Mouse (Mus musculus) neural tube, embryonic 13.5 days (tissue): Measurements from ENCODE around the gene Zic2. TPM values are rescaled to one million over a fixed set of nuclear protein-coding genes. Genes with fewer than 3 reads are reported as not detected.
A peak's percentile ranks its signal among the peaks of the same experiment; 100 is the strongest.

Experiments used
- ATAC-seq: fragments of 200-750 bp; cut with Nextera tagmentation; 2 replicates; pipeline ENCODE4 v1.8.0; 2017; ENCODE audit warnings: low read depth, mild to moderate bottlenecking, moderate TSS enrichment, moderate library complexity
- H3K27ac ChIP-seq: fragments of 300-500 bp; sonication (generic); replicated peaks from 2 replicates; pipeline ENCODE4 v1.5.1; 2015; ENCODE audit warnings: moderate library complexity, mild to moderate bottlenecking, inconsistent platforms
- H3K27me3 ChIP-seq: fragments of 300-500 bp; sonication (generic); 2 replicates; pipeline ENCODE4 v1.6.1; 2015; ENCODE audit warnings: mild to moderate bottlenecking, inconsistent platforms
- H3K36me3 ChIP-seq: fragments of 300-500 bp; sonication (generic); 2 replicates; pipeline ENCODE4 v1.6.1; 2015; ENCODE audit warnings: mild to moderate bottlenecking, inconsistent platforms
- H3K4me1 ChIP-seq: fragments of 300-500 bp; sonication (generic); replicated peaks from 2 replicates; pipeline ENCODE4 v1.6.1; 2015; ENCODE audit warnings: inconsistent platforms
- H3K4me2 ChIP-seq: fragments of 300-500 bp; sonication (generic); 2 replicates; pipeline ENCODE4 v1.6.1; 2015; ENCODE audit warnings: inconsistent platforms, mild to moderate bottlenecking, moderate library complexity
- H3K4me3 ChIP-seq: fragments of 300-500 bp; sonication (generic); 2 replicates; pipeline ENCODE4 v1.5.1; 2015; ENCODE audit warnings: mild to moderate bottlenecking, inconsistent platforms
- H3K9ac ChIP-seq: fragments of 300-500 bp; sonication (generic); 2 replicates; pipeline ENCODE4 v1.6.1; 2015; ENCODE audit warnings: moderate library complexity, mild to moderate bottlenecking, inconsistent platforms
- H3K9me3 ChIP-seq: fragments of 300-500 bp; sonication (generic); 2 replicates; pipeline ENCODE4 v1.6.1; 2016; ENCODE audit warnings: inconsistent platforms
- WGBS: fragments of 180-500 bp; shearing (Covaris S2); methylation state at CpG from one replicate; pipeline ENCODE4 v1.1.7; 2015; 5-methylcytosine and 5-hydroxymethylcytosine counted together
- polyA plus RNA-seq: library from polyadenylated mRNA; unstranded; fragments of >200 nt; fragmentation: Nextera tagmentation; extraction: Ambion mirVana; gene quantifications from 2 replicates; pipeline ENCODE4 v1.2.1, GENCODE M21; 2015

Gene Zic2
- polyA plus RNA-seq, 1 experiment from 2014 or later, result 8.2 TPM

DNA sequence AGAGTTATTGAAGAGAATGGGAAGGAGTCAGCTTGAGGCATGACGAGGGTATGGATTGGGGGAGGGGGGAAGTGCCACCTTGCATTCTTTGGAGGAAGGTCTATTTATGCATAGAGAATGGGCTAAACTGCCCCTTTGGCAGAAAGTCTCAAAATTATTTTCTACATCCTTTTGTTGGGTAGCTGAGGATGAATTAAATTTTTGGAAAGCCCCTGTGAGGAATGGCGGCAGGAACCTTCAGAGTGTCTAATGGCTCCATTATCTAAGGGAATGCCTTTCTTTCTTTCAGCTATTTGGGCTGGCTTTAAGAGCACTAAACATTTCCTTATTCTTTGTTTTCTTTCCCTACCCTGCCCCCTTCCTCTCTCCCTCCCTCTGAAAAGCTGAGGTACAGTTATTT is 5.1 kb downstream of the Zic2 start:
- peak overlapping the region; percentile 77 for H3K27ac ChIP-seq
- H3K9ac ChIP-seq, result peak overlapping the region; percentile 64
- peak overlapping the region; percentile 58 for H3K4me3 ChIP-seq

DNA sequence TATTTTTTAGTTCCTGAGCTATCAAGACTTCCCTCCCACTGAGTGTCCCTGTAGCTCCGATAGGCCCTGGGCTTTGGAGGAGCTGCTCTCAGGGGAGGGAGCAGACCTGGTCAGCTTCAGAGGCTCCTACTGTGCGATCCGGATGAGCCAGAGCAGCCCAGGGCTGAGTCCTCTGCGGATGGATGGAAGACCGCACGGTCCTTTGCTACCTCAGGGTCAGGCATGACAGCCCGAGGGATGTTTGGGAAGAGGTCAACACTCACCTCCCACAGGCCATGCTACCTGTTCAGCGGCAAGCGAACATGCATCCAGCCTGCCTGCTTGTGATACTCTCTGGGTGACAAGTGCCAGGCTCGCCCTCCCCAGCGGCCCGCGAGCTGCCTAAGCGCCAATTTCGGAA is 5.9 kb downstream of the Zic2 start:
- 9% methylated on average over 15 of the region's 15 CpGs for WGBS
- Histone ChIP-seq H3K4me2 (peak overlapping the region; percentile 62), H3K4me3 (peak overlapping the region; percentile 58), H3K9ac (peak overlapping the region; percentile 64), H3K9me3 (no peaks in the 10 kb centered on the region), H3K27me3 (peaks cover 84% of the 10 kb centered on the region), H3K4me1 (peaks cover 25% of the 10 kb centered on the region), H3K36me3 (no peaks in the 10 kb centered on the region), H3K27ac (peak overlapping the region; percentile 77)
- peak; percentile 51; the same call in 1 of the 2 replicates for ATAC-seq

More for the DNA sequence above, 5.1 kb downstream of the Zic2 start:
- Histone ChIP-seq H3K4me2 (peak overlapping the region; percentile 62), H3K9me3 (no peaks in the 10 kb centered on the region), H3K36me3 (no peaks in the 10 kb centered on the region), H3K27me3 (peaks cover 80% of the 10 kb centered on the region), H3K4me1 (peaks cover 33% of the 10 kb centered on the region)
- WGBS, result 11% methylated on average over 2 of the region's 2 CpGs
- no peak for ATAC-seq

DNA sequence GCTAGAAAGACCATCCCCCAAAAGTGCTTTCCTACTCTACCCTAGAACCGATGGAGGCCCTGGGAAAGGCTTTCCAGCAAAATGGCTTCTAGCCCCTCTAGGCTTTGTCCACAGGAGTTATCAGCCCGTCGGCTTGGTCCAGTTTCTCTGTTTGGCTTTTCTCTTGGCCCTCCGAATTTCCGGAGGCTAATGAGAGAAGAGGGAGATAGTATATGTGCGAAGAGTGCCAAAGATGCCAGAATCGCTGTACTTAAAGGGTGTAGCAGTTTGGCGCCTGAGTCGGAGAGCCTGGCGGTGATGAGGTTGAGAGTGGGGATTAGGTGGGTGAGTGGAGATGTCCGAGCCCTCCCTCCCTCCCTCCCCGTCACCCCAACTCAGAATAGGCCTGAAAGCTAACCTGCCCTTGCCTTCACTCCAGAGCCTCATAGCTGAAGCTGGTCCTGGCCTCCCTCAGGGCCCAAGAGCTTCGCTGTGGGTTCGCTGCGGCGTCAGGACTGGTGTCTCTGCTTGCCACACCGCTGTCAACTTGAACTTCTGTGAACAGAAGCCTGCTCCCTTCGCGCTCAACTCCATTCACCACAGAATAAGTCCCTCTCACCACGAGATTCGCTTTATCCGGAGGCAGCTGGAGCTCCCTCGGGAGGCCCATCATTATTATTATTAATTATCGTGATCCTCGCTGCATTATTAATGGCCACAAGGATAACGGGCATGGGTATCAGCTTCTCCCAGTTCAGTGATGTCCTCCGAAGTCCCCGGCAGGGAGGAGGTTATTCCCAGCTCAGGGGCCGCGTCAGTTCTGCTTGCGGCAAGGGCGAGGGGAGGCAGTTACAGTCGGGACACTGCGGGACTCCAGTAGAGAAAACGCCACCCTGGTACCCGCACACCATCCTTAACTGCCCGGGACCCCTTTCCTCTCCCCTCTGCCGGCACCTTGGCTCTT is 7.1 kb downstream of the Zic2 start:
- Histone ChIP-seq H3K27ac (peak overlapping the region; percentile 77), H3K4me1 (peaks cover 20% of the 10 kb centered on the region), H3K9me3 (no peaks in the 10 kb centered on the region), H3K9ac (peak overlapping the region; percentile 64), H3K27me3 (peaks cover 87% of the 10 kb centered on the region), H3K4me3 (peak overlapping the region; percentile 58), H3K4me2 (peak overlapping the region; percentile 62), H3K36me3 (no peaks in the 10 kb centered on the region)
- no peak for ATAC-seq
- WGBS, result 3% methylated on average over 38 of the region's 38 CpGs

DNA sequence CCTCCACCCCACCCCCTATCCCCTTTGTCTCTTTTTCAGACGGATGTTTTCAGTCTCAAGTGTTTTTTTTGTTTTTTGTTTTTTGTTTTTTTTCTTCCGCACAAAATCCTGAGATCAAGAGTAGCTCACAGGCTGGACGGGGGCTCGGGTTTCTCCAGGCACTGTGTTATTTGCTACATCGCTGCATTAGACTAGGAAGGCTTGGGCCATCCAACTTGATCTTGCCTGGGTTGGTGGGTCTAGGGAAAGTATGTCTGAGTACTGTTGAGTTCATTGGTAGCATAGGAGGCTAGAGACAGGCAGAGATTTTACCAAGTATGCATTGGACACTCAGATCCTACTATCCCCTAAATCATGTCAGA is 7.8 kb downstream of the Zic2 start:
- no peaks in the 10 kb centered on the region for H3K9me3 ChIP-seq
- peak overlapping the region; percentile 77 for H3K27ac ChIP-seq
- peaks cover 20% of the 10 kb centered on the region for H3K4me1 ChIP-seq
- no peak for ATAC-seq
- no peaks in the 10 kb centered on the region for H3K36me3 ChIP-seq
- peak overlapping the region; percentile 64 for H3K9ac ChIP-seq
- 3% methylated on average over 5 of the region's 5 CpGs for WGBS
- H3K4me2 ChIP-seq, result peak overlapping the region; percentile 62
- peaks cover 86% of the 10 kb centered on the region for H3K27me3 ChIP-seq
- H3K4me3 ChIP-seq, result peak overlapping the region; percentile 58

DNA sequence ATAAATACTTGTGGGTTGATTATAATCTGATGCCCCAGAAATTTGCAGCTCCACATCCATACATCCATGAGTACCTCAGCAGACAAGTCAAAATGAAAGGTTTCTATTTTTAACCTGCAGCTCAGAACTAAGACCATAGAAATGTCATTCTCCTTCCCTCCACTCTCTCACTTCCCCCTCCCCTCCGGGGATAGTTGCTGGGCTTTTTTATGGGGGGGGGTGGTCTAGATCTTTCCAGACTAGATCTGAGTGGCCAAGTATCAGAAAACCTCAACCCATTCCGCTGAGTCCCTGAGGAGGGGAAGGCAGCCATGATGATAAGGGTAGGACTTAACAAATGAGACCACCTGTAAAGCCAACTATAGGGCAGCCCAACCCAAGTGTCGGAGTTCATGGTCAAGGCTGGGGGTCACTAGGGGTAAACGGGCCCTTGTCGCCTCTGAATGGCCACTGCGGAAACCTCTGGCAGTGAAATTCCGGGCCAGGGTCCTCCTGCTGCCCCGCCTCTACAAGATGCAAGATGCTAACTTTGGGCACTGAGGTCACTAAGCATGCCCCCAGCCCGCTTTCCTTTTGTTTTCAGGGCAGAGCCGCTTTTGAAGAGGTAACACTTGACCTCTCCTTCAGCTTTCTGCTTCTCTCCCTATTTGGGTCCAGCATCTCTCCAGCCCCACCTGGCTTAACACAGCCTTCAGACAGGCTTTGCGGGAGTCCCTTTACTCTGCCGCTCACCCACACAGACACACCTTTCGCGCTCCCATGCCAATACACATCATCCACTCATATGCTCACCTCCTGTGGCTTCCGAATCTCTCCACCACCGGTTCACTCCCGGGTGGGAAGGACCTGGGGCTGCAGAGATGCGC is 8.6 kb downstream of the Zic2 start:
- Histone ChIP-seq H3K4me3 (peak overlapping the region; percentile 12; the same call in 1 of the 2 replicates), H3K27ac (peak overlapping the region; percentile 23; the same call in 1 of the 2 replicates), H3K4me2 (peak overlapping the region; percentile 62), H3K4me1 (peaks cover 20% of the 10 kb centered on the region), H3K9me3 (no peaks in the 10 kb centered on the region), H3K36me3 (no peaks in the 10 kb centered on the region), H3K9ac (peak overlapping the region; percentile 31), H3K27me3 (peaks cover 81% of the 10 kb centered on the region)
- WGBS, result 10% methylated on average over 18 of the region's 18 CpGs
- no peak; the same call in 1 of the 2 replicates for ATAC-seq

DNA sequence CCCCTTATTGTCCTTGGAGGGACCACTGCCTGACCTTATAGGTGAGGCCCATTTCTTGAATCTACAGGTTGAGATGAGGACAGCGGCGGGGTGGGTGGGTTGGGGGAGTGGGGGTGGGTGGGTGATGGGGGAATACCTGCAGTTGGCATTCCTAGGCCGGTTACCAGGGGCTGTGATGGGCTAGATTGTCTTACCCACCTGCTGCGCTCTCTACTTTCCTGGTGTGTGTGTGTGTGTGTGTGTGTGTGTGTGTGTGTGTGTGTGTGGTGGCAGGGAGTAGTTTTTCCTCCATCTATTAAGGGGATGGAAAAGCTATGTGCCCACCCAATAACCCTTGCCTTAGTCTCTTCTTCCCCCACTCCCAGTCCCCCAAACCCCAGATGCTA is 9.2 kb downstream of the Zic2 start:
- H3K4me2 ChIP-seq, result peak overlapping the region; percentile 62
- H3K9me3 ChIP-seq, result no peaks in the 10 kb centered on the region
- peaks cover 84% of the 10 kb centered on the region for H3K27me3 ChIP-seq
- H3K4me1 ChIP-seq, result peaks cover 20% of the 10 kb centered on the region
- H3K36me3 ChIP-seq, result no peaks in the 10 kb centered on the region
- H3K4me3 ChIP-seq, result peak overlapping the region; percentile 12; the same call in 1 of the 2 replicates
- peak overlapping the region; percentile 31; the same call in 1 of the 2 replicates for H3K9ac ChIP-seq
- peak overlapping the region; percentile 67 for H3K27ac ChIP-seq
- WGBS, result 14% methylated on average over 4 of the region's 4 CpGs
- ATAC-seq, result no peak

DNA sequence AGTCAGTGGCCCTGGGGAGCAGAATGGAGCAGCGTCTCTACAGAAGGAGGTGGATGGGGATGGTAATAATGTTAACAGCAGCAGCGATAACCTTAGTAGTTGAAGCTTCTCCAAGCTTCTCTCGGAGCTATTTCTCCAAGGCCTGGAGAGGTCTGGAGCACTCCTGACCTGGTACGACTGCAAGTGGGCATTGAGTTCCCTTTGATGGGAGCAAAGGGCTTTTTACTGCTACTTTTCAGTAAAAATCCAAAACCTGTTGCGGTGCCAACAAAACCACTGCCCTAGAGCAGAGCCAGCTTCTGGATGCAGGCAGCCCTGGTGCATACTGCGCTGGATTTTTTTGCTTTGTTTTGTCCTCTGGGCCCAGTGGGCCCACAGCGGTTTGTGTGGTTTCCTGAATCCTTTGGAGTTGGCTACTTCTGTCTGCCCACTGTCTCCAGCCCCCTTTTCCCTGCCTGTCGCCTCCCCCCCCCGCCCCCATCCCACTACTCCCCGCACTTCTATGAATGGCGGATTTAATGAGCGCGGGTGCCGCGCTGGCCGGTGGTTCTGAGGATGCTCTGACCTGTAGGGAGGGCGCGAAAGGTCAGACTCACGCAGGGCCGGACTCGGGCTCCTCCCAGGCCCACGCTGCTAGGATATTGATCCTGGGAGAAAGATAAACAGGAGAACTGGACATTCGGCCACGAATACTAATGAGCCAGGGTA is 9.8 kb downstream of the Zic2 start:
- Histone ChIP-seq H3K27ac (peak overlapping the region; percentile 67), H3K9me3 (no peaks in the 10 kb centered on the region), H3K9ac (peak overlapping the region; percentile 34), H3K4me3 (no peak overlapping the region), H3K36me3 (no peaks in the 10 kb centered on the region), H3K27me3 (peaks cover 89% of the 10 kb centered on the region), H3K4me1 (peaks cover 20% of the 10 kb centered on the region), H3K4me2 (peak overlapping the region; percentile 62)
- WGBS, result 3% methylated on average over 24 of the region's 24 CpGs
- ATAC-seq, result no peak

DNA sequence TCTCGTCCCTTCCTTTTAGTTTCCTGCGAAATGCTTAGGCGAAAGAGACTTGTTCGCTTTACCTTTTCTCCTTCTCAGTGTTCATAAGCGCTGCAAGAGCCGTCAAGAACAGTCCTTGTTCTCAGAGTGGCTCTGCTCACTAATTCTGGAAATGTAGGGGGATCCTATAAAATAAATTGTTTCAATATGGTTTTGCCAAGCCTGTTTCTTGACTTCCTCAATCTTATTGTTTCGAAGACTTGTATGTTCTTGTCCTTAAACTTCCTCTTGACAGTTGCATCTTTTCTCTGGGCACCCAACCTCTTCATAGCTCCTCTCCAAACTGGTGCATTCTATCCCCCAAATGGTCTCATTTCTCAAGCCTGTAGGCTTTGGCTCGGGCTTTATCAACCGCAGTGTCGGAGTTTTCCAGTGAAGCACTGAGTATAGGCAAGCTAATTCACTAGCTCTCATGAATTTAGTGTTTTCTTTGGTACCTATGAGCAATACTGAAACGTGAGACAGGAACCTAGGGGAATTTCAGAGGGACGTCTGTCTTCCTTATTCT is 10.5 kb downstream of the Zic2 start:
- peaks cover 89% of the 10 kb centered on the region for H3K27me3 ChIP-seq

DNA sequence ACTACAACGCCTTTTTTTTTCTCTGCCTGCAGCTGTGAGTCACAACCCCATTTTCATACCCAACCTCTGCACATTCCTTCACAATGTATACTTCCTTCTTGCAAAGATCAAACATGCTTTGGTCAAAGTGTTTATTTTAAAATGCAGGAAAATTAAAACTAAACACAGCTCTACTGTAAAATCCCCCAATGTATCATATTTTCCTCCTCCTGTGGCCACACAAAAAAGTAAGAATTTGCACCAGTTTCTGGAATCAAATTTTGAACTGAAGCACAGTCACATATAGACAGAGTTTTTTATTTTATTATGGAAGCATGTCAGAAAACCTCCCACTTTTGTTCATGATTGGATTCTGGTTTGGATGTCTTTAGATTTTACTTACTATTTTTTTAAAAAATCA is 11.4 kb downstream of the Zic2 start:
- no peak for ATAC-seq
- peaks cover 89% of the 10 kb centered on the region for H3K27me3 ChIP-seq
- H3K4me1 ChIP-seq, result peaks cover 27% of the 10 kb centered on the region
- H3K9ac ChIP-seq, result no peak overlapping the region
- H3K4me3 ChIP-seq, result no peak overlapping the region
- H3K4me2 ChIP-seq, result no peak overlapping the region
- no peak overlapping the region for H3K27ac ChIP-seq
- H3K9me3 ChIP-seq, result no peaks in the 10 kb centered on the region
- H3K36me3 ChIP-seq, result no peaks in the 10 kb centered on the region
- WGBS, result 8% methylated on average over 1 of the region's 1 CpGs

More for the DNA sequence above, 10.5 kb downstream of the Zic2 start:
- H3K9me3 ChIP-seq, result no peaks in the 10 kb centered on the region
- H3K4me3 ChIP-seq, result no peak overlapping the region; the same call in 1 of the 2 replicates
- peak overlapping the region; percentile 67 for H3K27ac ChIP-seq
- peaks cover 24% of the 10 kb centered on the region for H3K4me1 ChIP-seq
- no peaks in the 10 kb centered on the region for H3K36me3 ChIP-seq
- peak overlapping the region; percentile 34 for H3K9ac ChIP-seq
- H3K4me2 ChIP-seq, result peak overlapping the region; percentile 62
- WGBS, result 5% methylated on average over 12 of the region's 12 CpGs
- no peak for ATAC-seq

DNA sequence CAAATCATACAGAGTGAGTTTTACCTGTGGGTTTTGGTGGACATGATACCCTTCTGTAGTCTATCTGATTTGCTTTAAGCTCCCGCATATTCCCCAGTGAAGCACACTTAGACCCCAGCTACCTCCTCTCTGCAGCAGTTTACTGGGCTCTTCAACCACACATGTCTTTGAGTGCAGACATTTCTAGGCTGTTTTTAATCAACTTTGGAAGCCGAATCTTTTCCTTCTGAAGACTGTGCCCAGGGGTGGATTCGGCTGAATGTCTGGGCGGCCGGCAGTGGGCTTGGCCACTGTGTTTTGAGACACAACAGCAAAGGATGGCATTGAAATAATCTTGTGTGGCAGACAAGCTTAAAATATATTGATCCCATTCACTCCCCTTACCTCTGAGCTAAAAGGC is 12.1 kb downstream of the Zic2 start:
- ATAC-seq, result no peak
- Histone ChIP-seq H3K4me1 (peaks cover 23% of the 10 kb centered on the region), H3K9ac (no peak overlapping the region), H3K4me2 (peak overlapping the region; percentile 14; the same call in 1 of the 2 replicates), H3K36me3 (no peaks in the 10 kb centered on the region), H3K9me3 (no peaks in the 10 kb centered on the region), H3K27ac (0 out of 2 replicates have a peak overlapping the region, but pooled peaks have one; percentile 38), H3K27me3 (peaks cover 84% of the 10 kb centered on the region), H3K4me3 (no peak overlapping the region)
- 5% methylated on average over 5 of the region's 5 CpGs for WGBS

DNA sequence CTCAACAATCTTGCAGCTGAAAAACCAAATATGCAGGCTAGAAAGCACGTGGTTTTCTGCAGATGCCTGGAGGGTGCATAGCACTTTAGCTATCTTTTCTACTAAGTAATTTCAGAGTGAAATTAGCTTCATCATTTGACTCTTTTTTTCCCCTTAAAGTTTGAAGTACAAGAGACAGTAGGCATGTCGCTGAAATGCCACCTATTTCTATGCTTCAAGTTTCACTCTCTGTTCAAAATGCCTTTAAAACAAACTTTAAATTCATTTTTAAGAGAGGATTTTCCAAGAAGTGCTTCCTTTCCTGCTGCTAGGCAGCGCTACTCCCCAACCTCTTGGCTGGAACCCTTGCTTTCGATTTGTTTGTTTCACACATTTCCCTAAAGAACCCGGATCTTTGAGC is 13.8 kb downstream of the Zic2 start:
- H3K27ac ChIP-seq, result 0 out of 2 replicates have a peak overlapping the region, but pooled peaks have one; percentile 6
- H3K9me3 ChIP-seq, result peaks cover 4% of the 10 kb centered on the region; the same call in 1 of the 2 replicates
- H3K4me2 ChIP-seq, result peak overlapping the region; percentile 51
- no peak overlapping the region for H3K4me3 ChIP-seq
- no peak for ATAC-seq
- H3K9ac ChIP-seq, result no peak overlapping the region
- peaks cover 16% of the 10 kb centered on the region for H3K4me1 ChIP-seq
- H3K27me3 ChIP-seq, result peaks cover 79% of the 10 kb centered on the region
- no peaks in the 10 kb centered on the region for H3K36me3 ChIP-seq
- WGBS, result 2% methylated on average over 5 of the region's 5 CpGs
